Mouse (Mus musculus): ENCODE results near the gene Phip.

The Phip gene

DNA sequence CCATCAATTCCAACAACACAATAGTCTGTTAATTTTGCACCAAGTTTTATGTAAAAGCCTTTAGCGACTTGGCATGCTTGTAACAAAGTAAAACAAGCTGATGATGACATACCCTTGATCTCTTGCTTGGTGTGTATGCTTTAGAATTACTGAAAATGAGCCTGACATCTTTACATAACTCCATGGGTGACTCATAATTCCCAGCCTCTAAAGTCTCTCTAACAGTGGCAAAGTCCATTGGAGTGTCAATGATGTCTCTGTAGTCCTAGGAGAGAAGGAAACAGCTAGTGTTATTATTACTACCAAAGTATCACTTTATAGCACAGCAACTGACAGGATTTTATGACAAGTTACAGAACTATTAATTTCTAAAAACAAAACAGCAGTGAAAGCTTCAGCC lies 98.2 kb downstream of the Phip start:
- in situ Hi-C loops (cut with MboI), result no loop called here

- in situ Hi-C loops (cut with MboI), result no loop called here
Measured at GRCm38 (mm10) chr9:82867698-82868097, 107.6 kb downstream of the Phip start.

GRCm38 (mm10) chr9:82866121-82866520 lies 109.2 kb downstream of the Phip start:
- in situ Hi-C loops (cut with MboI), result no loop called here

DNA sequence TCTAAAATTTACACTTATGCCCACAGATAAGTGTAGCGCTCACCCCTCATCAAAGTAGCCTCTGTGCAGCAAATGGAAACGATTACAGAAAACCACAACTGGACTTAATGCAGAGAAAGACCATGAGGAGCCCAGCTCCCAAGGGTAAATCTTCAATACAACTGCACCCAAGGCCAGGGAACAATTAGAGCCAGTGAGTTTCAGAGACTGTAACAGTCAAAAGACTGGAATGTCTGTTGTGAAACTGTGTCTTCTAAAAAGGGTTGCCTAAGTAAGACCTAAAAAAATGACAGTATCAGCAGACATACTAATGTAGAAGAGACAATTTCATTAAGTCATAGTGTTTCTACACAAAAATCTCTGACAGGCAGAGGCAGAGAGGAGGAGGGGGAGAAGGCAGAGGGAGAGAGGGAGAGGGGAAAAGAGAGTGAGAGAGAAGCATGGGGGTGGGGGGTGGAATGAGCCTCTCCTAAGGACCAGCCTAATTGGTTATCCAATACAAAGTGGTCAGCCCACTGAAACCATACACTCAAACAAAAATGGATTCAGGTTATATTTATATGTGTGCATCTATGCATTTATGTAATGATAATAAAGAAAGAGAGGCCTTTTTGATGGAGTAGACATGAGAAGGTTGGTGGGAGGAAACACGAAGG lies 113.4 kb downstream of the Phip start:
- in situ Hi-C loops (cut with MboI), result no loop called here

GRCm38 (mm10) chr9:82861316-82861715 lies 114.0 kb downstream of the Phip start:
- in situ Hi-C loops (cut with MboI), result no loop called here

DNA sequence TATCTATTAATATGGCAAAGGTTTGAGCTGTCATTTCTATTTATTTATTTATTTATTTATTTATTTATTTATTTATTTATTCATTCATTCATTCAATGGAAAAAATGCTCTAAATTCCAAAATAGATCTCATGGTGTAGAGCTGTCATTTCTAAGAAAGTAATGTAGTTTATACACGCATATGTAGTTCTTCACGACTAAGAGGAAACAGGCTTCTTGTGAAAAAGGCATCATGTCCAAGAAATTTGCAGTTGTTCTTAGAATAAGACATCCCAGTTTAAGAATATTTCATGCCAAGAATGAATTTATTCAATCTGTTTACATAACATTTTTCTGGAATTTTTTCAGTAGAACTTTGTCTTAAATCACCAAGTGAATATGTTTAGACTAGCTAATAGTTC lies 114.5 kb downstream of the Phip start:
- in situ Hi-C loops (cut with MboI), result no loop called here

GRCm38 (mm10) chr9:82856241-82856640 lies 119.1 kb downstream of the Phip start:
- in situ Hi-C loops (cut with MboI), result no loop called here

- in situ Hi-C loops (cut with MboI), result no loop called here
Measured at GRCm38 (mm10) chr9:82854973-82855614, 120.2 kb downstream of the Phip start.

GRCm38 (mm10) chr9:82854040-82854439 lies 121.3 kb downstream of the Phip start:
- in situ Hi-C loops (cut with MboI), result no loop called here

GRCm38 (mm10) chr9:82842671-82843070 lies 132.6 kb downstream of the Phip start:
- in situ Hi-C loops (cut with MboI), result no loop called here

DNA sequence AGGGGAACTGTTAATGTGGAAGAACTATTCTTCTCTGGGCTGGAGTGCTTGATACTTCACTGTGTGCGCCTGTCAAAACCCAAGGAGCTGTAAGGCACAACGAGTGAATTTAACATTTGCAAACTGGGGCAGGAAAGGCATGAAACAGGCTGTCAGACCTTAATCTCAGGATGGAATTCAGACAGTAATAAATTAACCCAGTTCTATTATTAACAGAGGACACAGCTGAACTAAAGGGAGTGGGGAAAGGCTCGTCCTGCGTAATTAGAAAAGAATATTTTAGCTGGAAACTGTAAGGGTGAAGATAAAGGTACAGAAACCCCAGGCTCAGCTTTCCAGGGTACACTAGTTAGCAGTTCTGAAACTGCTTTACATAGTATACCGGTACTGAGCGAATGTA lies 139.4 kb downstream of the Phip start:
- in situ Hi-C loops (cut with MboI), result no loop called here

DNA sequence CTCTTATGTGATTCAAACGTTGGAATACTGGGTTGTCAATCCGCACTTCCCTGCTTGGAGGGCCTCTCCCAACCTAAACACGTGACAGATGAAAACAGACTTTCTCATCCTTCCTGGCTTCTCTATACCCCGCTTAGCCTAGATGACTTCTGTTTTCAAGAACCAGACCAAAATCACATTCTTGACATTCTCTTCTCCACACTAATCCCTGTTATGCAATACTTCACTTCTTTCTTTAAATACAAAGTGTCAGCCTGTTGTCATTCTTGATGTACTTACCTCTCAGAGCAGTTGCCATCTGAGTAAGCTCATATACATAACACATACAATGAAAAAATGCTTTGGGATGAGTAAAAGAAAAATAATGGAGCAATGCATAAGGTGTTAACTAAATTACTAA lies 143.4 kb downstream of the Phip start:
- in situ Hi-C loops (cut with MboI), result no loop called here

DNA sequence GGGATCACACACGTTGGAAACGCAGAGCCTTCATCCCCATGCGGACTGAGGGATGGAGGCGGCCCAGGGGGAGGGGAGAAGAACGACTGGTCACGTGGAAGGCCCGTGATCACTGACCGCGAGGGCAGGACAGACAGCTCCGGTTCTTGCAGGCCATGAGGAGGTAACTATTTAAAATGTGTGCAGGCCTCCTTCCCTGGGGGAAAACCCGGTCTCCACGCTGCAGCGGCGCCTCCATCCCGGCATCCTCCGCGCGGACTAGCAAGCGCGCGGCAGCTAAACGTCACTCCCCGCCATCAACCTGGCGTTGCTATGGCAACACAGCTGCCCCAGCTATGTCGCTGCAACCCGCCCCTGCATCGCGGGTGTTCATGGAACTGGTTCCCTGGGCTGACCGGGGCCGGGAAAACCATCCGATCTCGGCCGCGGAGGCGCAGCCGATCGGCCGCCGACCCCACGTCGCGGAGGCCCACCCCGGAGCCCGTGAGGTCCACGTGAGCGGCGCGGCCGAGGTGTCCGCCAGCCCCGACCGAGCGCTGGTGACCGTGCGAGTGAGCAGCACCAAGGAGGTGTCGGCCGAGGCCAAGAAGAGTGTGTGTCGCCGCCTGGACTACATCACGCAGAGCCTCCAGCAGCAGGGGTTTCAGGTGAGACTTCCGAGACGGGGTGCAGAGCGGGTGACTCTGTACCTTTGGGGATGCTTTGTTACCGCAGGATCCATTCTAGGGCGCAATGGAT lies 145.5 kb downstream of the Phip start:
- in situ Hi-C loops (cut with MboI), result no loop called here

GRCm38 (mm10) chr9:82829007-82829689 lies 146.2 kb downstream of the Phip start, which contains the start of gene Irak1bp1:
TSS of gene Irak1bp1 (plus strand) at chr9:82829540.
- in situ Hi-C loops (cut with MboI), result no loop called here

GRCm38 (mm10) chr9:82826426-82826825 lies 148.9 kb downstream of the Phip start:
- in situ Hi-C loops (cut with MboI), result no loop called here
